Mouse (Mus musculus): ENCODE data around the gene Olfr615. TPM values are rescaled to one million over a fixed set of nuclear protein-coding genes. Genes with fewer than 3 reads are reported as not detected.

The Olfr615 gene
- polyA plus RNA-seq, 1 experiment from 2014 or later: not detected

Small RNAs within 50 kb of the gene (microRNA-seq; reads per million reads assigned to microRNA genes)
- not detected for gene Gm26506

Other genes with a start within 250 kb of the Olfr615 start
- not detected in 2 replicates for gene Olfr597, start 239.8 kb upstream of the Olfr615 start, polyA plus RNA-seq (2016; fragmentation: Nextera tagmentation; extraction: Ambion mirVana)
- gene Olfr598, start 232.5 kb upstream of the Olfr615 start, polyA plus RNA-seq (2016; fragmentation: Nextera tagmentation; extraction: Ambion mirVana): not detected in 2 replicates
- not detected in 2 replicates for gene Olfr599, start 220.2 kb upstream of the Olfr615 start, polyA plus RNA-seq (2016; fragmentation: Nextera tagmentation; extraction: Ambion mirVana)
- not detected in 2 replicates for gene Olfr600, start 206.4 kb upstream of the Olfr615 start, polyA plus RNA-seq (2016; fragmentation: Nextera tagmentation; extraction: Ambion mirVana)
- gene Olfr601, start 193.4 kb upstream of the Olfr615 start, polyA plus RNA-seq (2016; fragmentation: Nextera tagmentation; extraction: Ambion mirVana): not detected in 2 replicates
- not detected in 2 replicates for gene Olfr603, start 169.9 kb upstream of the Olfr615 start, polyA plus RNA-seq (2016; fragmentation: Nextera tagmentation; extraction: Ambion mirVana)
- not detected in 2 replicates for gene Usp17lc, start 141.0 kb upstream of the Olfr615 start, polyA plus RNA-seq (2016; fragmentation: Nextera tagmentation; extraction: Ambion mirVana)
- gene Olfr605, start 110.6 kb upstream of the Olfr615 start, polyA plus RNA-seq (2016; fragmentation: Nextera tagmentation; extraction: Ambion mirVana): not detected in 2 replicates
- gene Olfr606, start 107.0 kb upstream of the Olfr615 start, polyA plus RNA-seq (2016; fragmentation: Nextera tagmentation; extraction: Ambion mirVana): not detected in 2 replicates
- gene Olfr607, start 91.9 kb upstream of the Olfr615 start, polyA plus RNA-seq (2016; fragmentation: Nextera tagmentation; extraction: Ambion mirVana): not detected in 2 replicates
- gene Olfr608, start 86.2 kb upstream of the Olfr615 start, polyA plus RNA-seq (2016; fragmentation: Nextera tagmentation; extraction: Ambion mirVana): not detected in 2 replicates
- not detected in 2 replicates for gene Olfr609, start 58.0 kb upstream of the Olfr615 start, polyA plus RNA-seq (2016; fragmentation: Nextera tagmentation; extraction: Ambion mirVana)
- not detected in 2 replicates for gene Olfr610, start 44.0 kb upstream of the Olfr615 start, polyA plus RNA-seq (2016; fragmentation: Nextera tagmentation; extraction: Ambion mirVana)
- not detected in 2 replicates for gene Olfr611, start 35.2 kb upstream of the Olfr615 start, polyA plus RNA-seq (2016; fragmentation: Nextera tagmentation; extraction: Ambion mirVana)
- gene Olfr612, start 13.4 kb upstream of the Olfr615 start, polyA plus RNA-seq (2016; fragmentation: Nextera tagmentation; extraction: Ambion mirVana): not detected in 2 replicates
- not detected in 2 replicates for gene Olfr613, start 8.0 kb upstream of the Olfr615 start, polyA plus RNA-seq (2016; fragmentation: Nextera tagmentation; extraction: Ambion mirVana)
- gene Olfr616, start 13.1 kb downstream of the Olfr615 start, polyA plus RNA-seq (2016; fragmentation: Nextera tagmentation; extraction: Ambion mirVana): not detected in 2 replicates
- gene Olfr617, start 17.0 kb downstream of the Olfr615 start, polyA plus RNA-seq (2016; fragmentation: Nextera tagmentation; extraction: Ambion mirVana): not detected in 2 replicates
- not detected in 2 replicates for gene Olfr618, start 34.0 kb downstream of the Olfr615 start, polyA plus RNA-seq (2016; fragmentation: Nextera tagmentation; extraction: Ambion mirVana)
- not detected in 2 replicates for gene Olfr619, start 44.5 kb downstream of the Olfr615 start, polyA plus RNA-seq (2016; fragmentation: Nextera tagmentation; extraction: Ambion mirVana)
- not detected in 2 replicates for gene Olfr620, start 56.5 kb downstream of the Olfr615 start, polyA plus RNA-seq (2016; fragmentation: Nextera tagmentation; extraction: Ambion mirVana)
- not detected in 2 replicates for gene Olfr622, start 86.6 kb downstream of the Olfr615 start, polyA plus RNA-seq (2016; fragmentation: Nextera tagmentation; extraction: Ambion mirVana)
- not detected in 2 replicates for gene Olfr623, start 107.6 kb downstream of the Olfr615 start, polyA plus RNA-seq (2016; fragmentation: Nextera tagmentation; extraction: Ambion mirVana)
- 0.04 and 0.07 TPM in 2 replicates for gene Olfr624, start 115.1 kb downstream of the Olfr615 start, polyA plus RNA-seq (2016; fragmentation: Nextera tagmentation; extraction: Ambion mirVana)
- not detected in 2 replicates for gene Olfr625-ps1, start 126.6 kb downstream of the Olfr615 start, polyA plus RNA-seq (2016; fragmentation: Nextera tagmentation; extraction: Ambion mirVana)
- not detected in 2 replicates for gene Olfr243, start 158.6 kb downstream of the Olfr615 start, polyA plus RNA-seq (2016; fragmentation: Nextera tagmentation; extraction: Ambion mirVana)
- not detected in 2 replicates for gene Olfr628, start 174.3 kb downstream of the Olfr615 start, polyA plus RNA-seq (2016; fragmentation: Nextera tagmentation; extraction: Ambion mirVana)
- not detected in 2 replicates for gene Olfr629, start 188.9 kb downstream of the Olfr615 start, polyA plus RNA-seq (2016; fragmentation: Nextera tagmentation; extraction: Ambion mirVana)
- gene Olfr630, start 201.3 kb downstream of the Olfr615 start, polyA plus RNA-seq (2016; fragmentation: Nextera tagmentation; extraction: Ambion mirVana): not detected in 2 replicates
- gene Olfr69, start 215.5 kb downstream of the Olfr615 start, polyA plus RNA-seq (2016; fragmentation: Nextera tagmentation; extraction: Ambion mirVana): not detected in 2 replicates
- not detected in 2 replicates for gene Olfr68, start 223.6 kb downstream of the Olfr615 start, polyA plus RNA-seq (2016; fragmentation: Nextera tagmentation; extraction: Ambion mirVana)
- not detected in 2 replicates for gene Olfr67, start 235.7 kb downstream of the Olfr615 start, polyA plus RNA-seq (2016; fragmentation: Nextera tagmentation; extraction: Ambion mirVana)